Mouse (Mus musculus) stomach, embryonic 14.5 days (tissue): ENCODE data around the gene Prdm2. TPM values are rescaled to one million over a fixed set of nuclear protein-coding genes. Genes with fewer than 3 reads are reported as not detected.

Source experiments
- ATAC-seq: fragments of 200-750 bp; cut with Nextera tagmentation; 2 replicates; pipeline ENCODE4 v1.8.0; 2017; ENCODE audit warnings: low read depth, moderate TSS enrichment; ENCODE audit not compliant: insufficient number of reproducible peaks, insufficient read depth, low FRiP score
- H3K27ac ChIP-seq: fragments of 300-500 bp; sonication (generic); 2 replicates; pipeline ENCODE4 v1.5.1; 2014; ENCODE audit warnings: mild to moderate bottlenecking, low read length, moderate library complexity, mixed read lengths
- H3K27me3 ChIP-seq: fragments of 300-500 bp; sonication (generic); 2 replicates; pipeline ENCODE4 v1.6.1; 2014; ENCODE audit warnings: low read length, control low read depth, mixed read lengths; ENCODE audit not compliant: control insufficient read depth, insufficient read depth
- H3K36me3 ChIP-seq: fragments of 300-500 bp; sonication (generic); 2 replicates; pipeline ENCODE4 v1.6.1; 2014; ENCODE audit warnings: mild to moderate bottlenecking, control low read depth, low read length, moderate library complexity, mixed read lengths; ENCODE audit not compliant: control insufficient read depth, insufficient read depth
- H3K4me1 ChIP-seq: fragments of 300-500 bp; sonication (generic); 2 replicates; pipeline ENCODE4 v1.6.1; 2014; ENCODE audit warnings: low read length, control low read depth, mixed read lengths; ENCODE audit not compliant: control insufficient read depth, insufficient read depth
- H3K4me2 ChIP-seq: fragments of 300-500 bp; sonication (generic); replicated peaks from 2 replicates; pipeline ENCODE4 v1.6.1; 2014; ENCODE audit warnings: low read depth, low read length, control low read depth
- H3K4me3 ChIP-seq: fragments of 300-500 bp; sonication (generic); 2 replicates; pipeline ENCODE4 v1.5.1; 2014; ENCODE audit warnings: low read depth, low read length, control low read depth
- H3K9ac ChIP-seq: fragments of 300-500 bp; sonication (generic); replicated peaks from 2 replicates; pipeline ENCODE4 v1.6.1; 2014; ENCODE audit warnings: low read depth, mild to moderate bottlenecking, control low read depth, low read length, moderate library complexity, mixed read lengths
- H3K9me3 ChIP-seq: fragments of 300-500 bp; sonication (generic); 2 replicates; pipeline ENCODE4 v1.6.1; 2016; ENCODE audit warnings: low read depth, low read length, control low read depth; ENCODE audit not compliant: control insufficient read depth
- WGBS: fragments of 180-500 bp; shearing (Covaris S2); extraction: QIAGEN DNeasy Blood & Tissue Kit; methylation state at CpG from one replicate; pipeline ENCODE4 v1.1.7; 2014; 5-methylcytosine and 5-hydroxymethylcytosine counted together
- polyA plus RNA-seq: library from polyadenylated mRNA; unstranded; fragments of >200 nt; fragmentation: Nextera tagmentation; extraction: Ambion mirVana; gene quantifications from 2 replicates; pipeline ENCODE4 v1.2.1, GENCODE M21; 2014

The Prdm2 gene
- polyA plus RNA-seq, 1 experiment from 2014 or later = 15.2 TPM

- no peak for ATAC-seq
- no peak overlapping the region for H3K27ac ChIP-seq
- H3K9me3 ChIP-seq = no peaks in the 10 kb centered on the region
- H3K36me3 ChIP-seq = peaks cover 3% of the 10 kb centered on the region; the same call in 1 of the 2 replicates
- peaks cover 19% of the 10 kb centered on the region for H3K4me1 ChIP-seq
- no peak overlapping the region for H3K9ac ChIP-seq
- no peaks in the 10 kb centered on the region for H3K27me3 ChIP-seq
- no peak overlapping the region for H3K4me2 ChIP-seq
- WGBS = 76% methylated on average over 4 of the region's 4 CpGs
- no peak overlapping the region for H3K4me3 ChIP-seq
Measured at GRCm38 (mm10) chr4:143155871-143156270, 56.9 kb downstream of the Prdm2 start.

GRCm38 (mm10) chr4:143155036-143155435 lies 57.8 kb downstream of the Prdm2 start:
- Histone ChIP-seq H3K36me3 (peaks cover 3% of the 10 kb centered on the region; the same call in 1 of the 2 replicates), H3K27ac (no peak overlapping the region), H3K4me2 (no peak overlapping the region), H3K9me3 (no peaks in the 10 kb centered on the region), H3K4me1 (peaks cover 13% of the 10 kb centered on the region), H3K9ac (no peak overlapping the region), H3K27me3 (no peaks in the 10 kb centered on the region), H3K4me3 (no peak overlapping the region)
- WGBS = 76% methylated on average over 4 of the region's 4 CpGs
- no peak for ATAC-seq

- no peak overlapping the region for H3K4me3 ChIP-seq
- peaks cover 12% of the 10 kb centered on the region for H3K4me1 ChIP-seq
- no peak overlapping the region for H3K9ac ChIP-seq
- no peak overlapping the region for H3K4me2 ChIP-seq
- no peaks in the 10 kb centered on the region for H3K9me3 ChIP-seq
- WGBS = 64% methylated on average over 6 of the region's 6 CpGs
- ATAC-seq = no peak
- no peak overlapping the region for H3K27ac ChIP-seq
- peaks cover 3% of the 10 kb centered on the region; the same call in 1 of the 2 replicates for H3K36me3 ChIP-seq
- no peaks in the 10 kb centered on the region for H3K27me3 ChIP-seq
Measured at GRCm38 (mm10) chr4:143154571-143154970, 58.2 kb downstream of the Prdm2 start.

GRCm38 (mm10) chr4:143152634-143153033 lies 60.2 kb downstream of the Prdm2 start:
- no peak overlapping the region for H3K27ac ChIP-seq
- peaks cover 5% of the 10 kb centered on the region for H3K4me1 ChIP-seq
- no peak overlapping the region for H3K4me2 ChIP-seq
- ATAC-seq = no peak
- 77% methylated on average over 5 of the region's 5 CpGs for WGBS
- H3K4me3 ChIP-seq = no peak overlapping the region
- H3K9ac ChIP-seq = no peak overlapping the region
- H3K9me3 ChIP-seq = no peaks in the 10 kb centered on the region
- H3K36me3 ChIP-seq = 0 out of 2 replicates have a peak, but pooled peaks cover 3% of the 10 kb centered on the region
- no peaks in the 10 kb centered on the region for H3K27me3 ChIP-seq

- Histone ChIP-seq H3K9ac (no peak overlapping the region), H3K9me3 (no peaks in the 10 kb centered on the region), H3K4me1 (peaks cover 3% of the 10 kb centered on the region; the same call in 1 of the 2 replicates), H3K27ac (no peak overlapping the region; the same call in 1 of the 2 replicates), H3K4me2 (no peak overlapping the region), H3K4me3 (no peak overlapping the region), H3K27me3 (no peaks in the 10 kb centered on the region), H3K36me3 (0 out of 2 replicates have a peak, but pooled peaks cover 3% of the 10 kb centered on the region)
- ATAC-seq = no peak
- 52% methylated on average over 1 of the region's 1 CpGs for whole genome bisulfite sequencing
Measured at GRCm38 (mm10) chr4:143151267-143151666, 61.5 kb downstream of the Prdm2 start.

- Histone ChIP-seq H3K27me3 (no peaks in the 10 kb centered on the region), H3K4me1 (0 out of 2 replicates have a peak, but pooled peaks cover 5% of the 10 kb centered on the region), H3K9me3 (no peaks in the 10 kb centered on the region), H3K4me2 (no peak overlapping the region), H3K36me3 (0 out of 2 replicates have a peak, but pooled peaks cover 3% of the 10 kb centered on the region), H3K4me3 (no peak overlapping the region), H3K27ac (no peak overlapping the region), H3K9ac (no peak overlapping the region)
- WGBS = 79% methylated on average over 3 of the region's 3 CpGs
- ATAC-seq = no peak
Measured at GRCm38 (mm10) chr4:143147666-143148065, 65.1 kb downstream of the Prdm2 start.

- Histone ChIP-seq H3K27me3 (no peaks in the 10 kb centered on the region), H3K9ac (no peak overlapping the region), H3K4me1 (0 out of 2 replicates have a peak, but pooled peaks cover 5% of the 10 kb centered on the region), H3K36me3 (peaks cover 14% of the 10 kb centered on the region; the same call in 1 of the 2 replicates), H3K4me3 (no peak overlapping the region), H3K4me2 (no peak overlapping the region), H3K9me3 (no peaks in the 10 kb centered on the region), H3K27ac (no peak overlapping the region)
- WGBS = 55% methylated on average over 7 of the region's 7 CpGs
- ATAC-seq = no peak
Measured at GRCm38 (mm10) chr4:143143615-143144014, 69.2 kb downstream of the Prdm2 start.

GRCm38 (mm10) chr4:143141645-143142259 lies 71.0 kb downstream of the Prdm2 start:
- no peak overlapping the region for H3K9ac ChIP-seq
- H3K4me3 ChIP-seq = no peak overlapping the region
- H3K4me1 ChIP-seq = 0 out of 2 replicates have a peak, but pooled peaks cover 4% of the 10 kb centered on the region
- H3K27me3 ChIP-seq = no peaks in the 10 kb centered on the region
- no peaks in the 10 kb centered on the region for H3K9me3 ChIP-seq
- WGBS = 61% methylated on average over 12 of the region's 12 CpGs
- H3K27ac ChIP-seq = peak overlapping the region; percentile 63; the same call in 1 of the 2 replicates
- peaks cover 16% of the 10 kb centered on the region; the same call in 1 of the 2 replicates for H3K36me3 ChIP-seq
- H3K4me2 ChIP-seq = no peak overlapping the region
- peak; percentile 67; the same call in 1 of the 2 replicates for ATAC-seq
